Mouse (Mus musculus) intestine, postnatal 0 days (tissue): ENCODE results near the gene Cldn3. TPM values are rescaled to one million over a fixed set of nuclear protein-coding genes. Genes with fewer than 3 reads are reported as not detected.

Experiments used
- ATAC-seq: fragments of 200-750 bp; cut with Nextera tagmentation; 2 replicates; pipeline ENCODE4 v1.8.0; 2017; ENCODE audit warnings: mild to moderate bottlenecking, moderate TSS enrichment, moderate library complexity
- H3K27ac ChIP-seq: fragments of 300-500 bp; sonication (generic); 2 replicates; pipeline ENCODE4 v1.5.1; 2014; ENCODE audit warnings: mild to moderate bottlenecking, low read depth, low read length, moderate library complexity
- H3K27me3 ChIP-seq: fragments of 300-500 bp; sonication (generic); replicated peaks from 2 replicates; pipeline ENCODE4 v1.6.1; 2014; ENCODE audit warnings: low read length, mixed read lengths; ENCODE audit not compliant: control insufficient read depth, insufficient read depth
- H3K36me3 ChIP-seq: fragments of 300-500 bp; sonication (generic); 2 replicates; pipeline ENCODE4 v1.6.1; 2014; ENCODE audit warnings: mild to moderate bottlenecking, moderate library complexity; ENCODE audit not compliant: control insufficient read depth, insufficient read depth
- H3K4me1 ChIP-seq: fragments of 300-500 bp; sonication (generic); replicated peaks from 2 replicates; pipeline ENCODE4 v1.6.1; 2014; ENCODE audit warnings: antibody characterized with exemption, low read length, mixed read lengths; ENCODE audit not compliant: control insufficient read depth, insufficient read depth
- H3K4me2 ChIP-seq: fragments of 300-500 bp; sonication (generic); replicated peaks from 2 replicates; pipeline ENCODE4 v1.6.1; 2014; ENCODE audit warnings: low read depth, mild to moderate bottlenecking, moderate library complexity
- H3K4me3 ChIP-seq: fragments of 300-500 bp; sonication (generic); 2 replicates; pipeline ENCODE4 v1.5.1; 2014; ENCODE audit warnings: low read depth, low read length
- H3K9ac ChIP-seq: fragments of 300-500 bp; sonication (generic); 2 replicates; pipeline ENCODE4 v1.6.1; 2014; ENCODE audit warnings: mild to moderate bottlenecking, low read depth, low read length
- H3K9me3 ChIP-seq: fragments of 300-500 bp; sonication (generic); 2 replicates; pipeline ENCODE4 v1.6.1; 2016; ENCODE audit warnings: mixed run types; ENCODE audit not compliant: control insufficient read depth
- CTCF ChIP-seq: sonication (generic); IDR thresholded peaks from 2 replicates; pipeline ENCODE4 v1.5.1; 2016; ENCODE audit warnings: low read depth, mild to moderate bottlenecking, control low read depth, antibody characterized with exemption, moderate library complexity
- WGBS: fragments of 180-500 bp; shearing (Covaris S2); extraction: QIAGEN DNeasy Blood & Tissue Kit; methylation state at CpG from one replicate; pipeline ENCODE4 v1.1.7; 2014; 5-methylcytosine and 5-hydroxymethylcytosine counted together
- polyA plus RNA-seq: library from polyadenylated mRNA; unstranded; fragments of >200 nt; fragmentation: Nextera tagmentation; extraction: Ambion mirVana; gene quantifications from 2 replicates; pipeline ENCODE4 v1.2.1, GENCODE M21; 2015

Gene Cldn3
- polyA plus RNA-seq, 1 experiment from 2014 or later, result 116 TPM

GRCm38 (mm10) chr5:134981149-134981548 is 4.9 kb upstream of the Cldn3 start:
- ATAC-seq, result 0 out of 2 replicates have a peak, but pooled peaks have one; percentile 8
- Histone ChIP-seq H3K4me2 (peak overlapping the region; percentile 48), H3K27ac (peak overlapping the region; percentile 70), H3K9ac (no peak overlapping the region), H3K4me3 (no peak overlapping the region), H3K36me3 (no peaks in the 10 kb centered on the region), H3K4me1 (0 out of 2 replicates have a peak, but pooled peaks cover 11% of the 10 kb centered on the region), H3K9me3 (no peaks in the 10 kb centered on the region), H3K27me3 (peaks cover 8% of the 10 kb centered on the region; the same call in 1 of the 2 replicates)
- no peak for TF ChIP-seq CTCF
- 30% methylated on average over 10 of the region's 10 CpGs for WGBS

DNA sequence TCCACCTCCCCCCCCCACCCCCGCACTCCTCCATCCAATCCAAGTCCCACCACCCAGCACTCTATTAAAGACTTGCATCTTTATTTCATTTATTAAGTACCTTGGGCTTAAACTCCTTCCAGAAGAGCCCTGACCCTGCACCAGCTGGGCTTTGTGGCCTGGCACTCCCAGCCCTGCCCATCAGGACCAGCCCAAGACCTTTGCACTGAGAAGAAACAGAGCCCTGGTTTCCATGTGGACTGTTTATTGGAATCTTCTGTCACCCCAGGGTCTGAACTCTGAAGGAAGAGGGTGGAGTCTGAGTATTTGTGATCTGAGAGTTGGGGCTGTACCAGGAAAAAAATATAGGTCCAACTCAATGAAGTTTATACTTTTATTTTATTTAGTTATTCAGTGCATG is 2.9 kb upstream of the Cldn3 start:
- Histone ChIP-seq H3K27ac (peak overlapping the region; percentile 28; the same call in 1 of the 2 replicates), H3K36me3 (no peaks in the 10 kb centered on the region), H3K4me3 (no peak overlapping the region), H3K4me1 (0 out of 2 replicates have a peak, but pooled peaks cover 11% of the 10 kb centered on the region), H3K9me3 (no peaks in the 10 kb centered on the region), H3K27me3 (peaks cover 11% of the 10 kb centered on the region; the same call in 1 of the 2 replicates), H3K4me2 (no peak overlapping the region), H3K9ac (no peak overlapping the region)
- TF ChIP-seq CTCF, result no peak
- ATAC-seq, result no peak
- 63% methylated on average over 1 of the region's 1 CpGs for WGBS

- no peaks in the 10 kb centered on the region for H3K9me3 ChIP-seq
- H3K9ac ChIP-seq, result no peak overlapping the region
- peak overlapping the region; percentile 21; the same call in 1 of the 2 replicates for H3K27ac ChIP-seq
- 15% methylated on average over 3 of the region's 3 CpGs for WGBS
- no peak overlapping the region for H3K4me3 ChIP-seq
- 0 out of 2 replicates have a peak, but pooled peaks cover 11% of the 10 kb centered on the region for H3K4me1 ChIP-seq
- peaks cover 11% of the 10 kb centered on the region; the same call in 1 of the 2 replicates for H3K27me3 ChIP-seq
- TF ChIP-seq CTCF, result no peak
- no peak for ATAC-seq
- no peak overlapping the region for H3K4me2 ChIP-seq
- no peaks in the 10 kb centered on the region for H3K36me3 ChIP-seq
Observed at GRCm38 (mm10) chr5:134983771-134984170, 2.2 kb upstream of the Cldn3 start.

- Histone ChIP-seq H3K4me1 (peaks cover 12% of the 10 kb centered on the region; the same call in 1 of the 2 replicates), H3K4me2 (peak overlapping the region; percentile 74), H3K36me3 (no peaks in the 10 kb centered on the region), H3K27me3 (peaks cover 11% of the 10 kb centered on the region; the same call in 1 of the 2 replicates), H3K9ac (peak overlapping the region; percentile 68), H3K4me3 (peak overlapping the region; percentile 56), H3K27ac (peak overlapping the region; percentile 82), H3K9me3 (no peaks in the 10 kb centered on the region)
- ATAC-seq, result peak; percentile 1; the same call in 1 of the 2 replicates
- 3% methylated on average over 79 of the region's 79 CpGs for WGBS
- peak; percentile 58 for TF ChIP-seq CTCF
Observed at GRCm38 (mm10) chr5:134986298-134987268, 569 bp downstream of the Cldn3 start.

DNA sequence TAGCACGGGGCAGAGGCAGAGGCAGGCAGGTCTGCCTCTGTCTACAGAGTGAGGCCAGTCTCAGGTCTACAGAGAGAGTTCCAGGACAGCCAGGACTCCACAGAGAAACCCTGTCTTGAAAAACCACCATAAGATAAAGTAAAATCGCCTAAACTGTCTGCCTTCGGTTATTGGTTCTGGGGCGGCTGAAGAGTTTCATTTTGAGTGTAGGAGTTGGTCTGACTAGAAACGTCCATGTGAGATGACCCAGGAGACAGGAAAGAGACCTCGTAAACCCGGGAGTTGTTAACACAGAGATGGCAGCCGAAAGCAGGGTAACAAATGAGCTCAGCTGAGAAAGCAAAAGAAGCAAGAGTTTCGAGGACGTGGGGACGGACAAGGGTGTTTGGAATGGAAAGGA is 3.2 kb downstream of the Cldn3 start:
- H3K27ac ChIP-seq, result peak overlapping the region; percentile 31; the same call in 1 of the 2 replicates
- TF ChIP-seq CTCF, result no peak
- H3K4me2 ChIP-seq, result peak overlapping the region; percentile 74
- no peak for ATAC-seq
- WGBS, result 43% methylated on average over 11 of the region's 11 CpGs
- H3K4me1 ChIP-seq, result peaks cover 11% of the 10 kb centered on the region; the same call in 1 of the 2 replicates
- H3K9ac ChIP-seq, result peak overlapping the region; percentile 22; the same call in 1 of the 2 replicates
- peak overlapping the region; percentile 7; the same call in 1 of the 2 replicates for H3K4me3 ChIP-seq
- no peaks in the 10 kb centered on the region for H3K36me3 ChIP-seq
- H3K9me3 ChIP-seq, result no peaks in the 10 kb centered on the region
- peaks cover 11% of the 10 kb centered on the region; the same call in 1 of the 2 replicates for H3K27me3 ChIP-seq

DNA sequence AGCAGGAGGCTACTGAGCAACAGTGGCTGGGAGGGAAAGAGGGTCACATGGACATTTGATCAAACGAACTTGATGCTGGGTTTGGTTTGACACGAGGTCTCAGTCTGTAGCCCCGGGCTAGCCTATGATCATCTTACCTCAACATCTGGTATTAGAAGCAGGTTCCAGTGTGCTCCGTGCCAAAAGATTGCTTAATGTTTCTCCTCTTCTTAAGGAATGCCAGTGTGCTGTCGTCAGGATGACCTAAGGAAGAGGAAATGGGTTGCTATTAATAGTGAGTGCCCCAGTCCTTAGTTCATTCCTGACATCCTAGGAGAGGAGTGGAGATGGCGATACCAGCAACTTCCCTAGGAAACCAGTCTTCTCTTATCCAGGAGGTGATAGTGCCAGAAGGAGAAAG is 3.7 kb downstream of the Cldn3 start:
- TF ChIP-seq CTCF, result no peak
- Histone ChIP-seq H3K9me3 (no peaks in the 10 kb centered on the region), H3K27ac (0 out of 2 replicates have a peak overlapping the region, but pooled peaks have one; percentile 31), H3K9ac (no peak overlapping the region), H3K4me2 (peak overlapping the region; percentile 74), H3K4me3 (no peak overlapping the region), H3K4me1 (peaks cover 11% of the 10 kb centered on the region; the same call in 1 of the 2 replicates), H3K27me3 (peaks cover 11% of the 10 kb centered on the region; the same call in 1 of the 2 replicates), H3K36me3 (no peaks in the 10 kb centered on the region)
- 36% methylated on average over 6 of the region's 6 CpGs for WGBS
- 0 out of 2 replicates have a peak, but pooled peaks have one; percentile 5 for ATAC-seq
